Mouse (Mus musculus): ENCODE results near the gene Uqcrfs1. TPM values are rescaled to one million over a fixed set of nuclear protein-coding genes. Genes with fewer than 3 reads are reported as not detected.
A peak's percentile ranks its signal among the peaks of the same experiment; 100 is the strongest.

Uqcrfs1 gene
- 211 and 223 TPM in 2 replicates for total RNA-seq (2014; rRNA removed)
- 304 and 309 TPM in 2 replicates for polyA plus RNA-seq (2015; fragmentation: Nextera tagmentation; extraction: Ambion mirVana)

DNA sequence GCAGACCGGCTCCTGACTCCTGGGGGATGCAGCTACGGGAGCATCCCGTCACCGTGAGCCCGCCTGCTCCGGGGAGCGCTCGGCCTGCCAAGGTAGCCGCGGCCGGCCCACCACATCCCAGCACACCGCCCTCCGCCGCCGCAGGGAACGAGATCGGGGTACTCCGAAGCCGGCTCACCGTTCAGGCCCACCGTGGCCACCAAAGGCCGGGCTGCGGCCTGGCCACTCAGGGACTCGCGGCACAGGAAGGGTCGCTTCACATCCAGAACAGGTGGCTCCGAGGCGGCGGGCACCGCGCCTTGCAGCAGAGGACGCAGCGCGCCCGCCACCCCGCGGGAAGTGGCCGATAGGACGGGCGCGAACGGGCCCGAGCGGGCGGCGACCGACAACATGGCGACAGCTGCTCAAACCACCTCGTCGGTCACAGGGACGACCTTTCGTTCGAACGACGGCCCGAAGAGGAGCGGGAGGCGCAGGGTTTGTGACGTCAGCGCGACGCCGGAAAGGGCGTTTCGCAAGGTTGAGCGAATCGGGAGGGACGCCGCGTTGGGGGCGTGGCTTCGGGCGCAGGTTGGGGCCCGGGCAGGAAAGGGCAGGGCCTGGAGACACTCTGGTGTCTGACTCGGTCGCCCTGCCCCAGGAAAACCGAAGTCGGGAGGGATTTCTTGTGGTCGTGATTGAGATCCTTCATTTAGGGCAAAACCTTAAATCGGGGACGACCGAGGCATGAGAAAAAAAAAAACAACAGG lies at the start of gene Uqcrfs1:
Gene Uqcrfs1 (minus strand): TSS at position 507 of the 749 bp plus-strand sequence.
- H3K4me1 ChIP-seq (ENCODE audit: insufficient read depth): peaks cover 13% of the 10 kb centered on the region
- under 1% methylated on average over 81 of the region's 82 CpGs for WGBS
- no peak for TF ChIP-seq CTCF (IDR thresholded peaks at IDR 0.05; ENCODE audit: low read depth)

DNA sequence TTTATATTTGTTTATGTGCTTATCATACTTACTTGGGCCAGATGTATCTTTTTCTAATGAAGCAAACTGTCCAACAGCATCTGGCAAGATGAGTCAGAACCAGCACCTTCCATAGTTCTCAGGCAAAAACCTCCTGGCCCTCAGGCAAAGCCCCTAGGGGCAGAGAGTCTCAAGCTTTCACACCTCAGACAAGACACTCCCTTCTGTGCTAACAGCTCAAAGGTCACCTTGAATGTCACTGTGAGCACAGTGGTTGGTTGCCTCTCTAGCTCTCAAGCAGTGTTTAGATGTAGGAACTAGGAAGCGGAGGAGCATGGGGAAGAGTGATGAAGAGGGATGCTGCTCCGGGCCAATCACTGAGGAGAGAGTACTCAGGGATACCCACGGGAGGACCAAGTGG lies 40.6 kb upstream of the Uqcrfs1 start:
- Histone ChIP-seq H3K4me1 (ENCODE audit: insufficient read depth) (no peaks in the 10 kb centered on the region), H3K9me3 (ENCODE audit: low read length) (no peaks in the 10 kb centered on the region), H3K4me3 (ENCODE audit: low read depth, low read length) (no peak overlapping the region), H3K9ac (no peak overlapping the region), H3K27ac (ENCODE audit: low read depth, low read length) (no peak overlapping the region), H3K4me2 (ENCODE audit: low read depth) (no peak overlapping the region), H3K36me3 (ENCODE audit: insufficient read depth) (no peaks in the 10 kb centered on the region), H3K27me3 (ENCODE audit: insufficient read depth, low read length) (no peaks in the 10 kb centered on the region)
- ATAC-seq (no peak), DNase-seq (no peak)
- WGBS: 92% methylated on average over 3 of the region's 3 CpGs
- TF ChIP-seq CTCF (IDR thresholded peaks at IDR 0.05; ENCODE audit: low read depth): no peak

More for the DNA sequence above, at the start of gene Uqcrfs1:
- Histone ChIP-seq H3K27ac (ENCODE audit: low read depth, low read length) (peak within 1 kb of the TSS; percentile 79), H3K36me3 (ENCODE audit: insufficient read depth) (peaks cover 6% of the 10 kb centered on the region; the same call in 1 of the 2 replicates), H3K9ac (peak within 1 kb of the TSS; percentile 98), H3K27me3 (ENCODE audit: insufficient read depth, low read length) (no peaks in the 10 kb centered on the region), H3K4me2 (ENCODE audit: low read depth) (peak within 1 kb of the TSS; percentile 82), H3K4me3 (ENCODE audit: low read depth, low read length) (peak within 1 kb of the TSS; percentile 99), H3K9me3 (ENCODE audit: low read length) (no peaks in the 10 kb centered on the region)
- peak; percentile 97 for DNase-seq
- ATAC-seq: peak; percentile 99

DNA sequence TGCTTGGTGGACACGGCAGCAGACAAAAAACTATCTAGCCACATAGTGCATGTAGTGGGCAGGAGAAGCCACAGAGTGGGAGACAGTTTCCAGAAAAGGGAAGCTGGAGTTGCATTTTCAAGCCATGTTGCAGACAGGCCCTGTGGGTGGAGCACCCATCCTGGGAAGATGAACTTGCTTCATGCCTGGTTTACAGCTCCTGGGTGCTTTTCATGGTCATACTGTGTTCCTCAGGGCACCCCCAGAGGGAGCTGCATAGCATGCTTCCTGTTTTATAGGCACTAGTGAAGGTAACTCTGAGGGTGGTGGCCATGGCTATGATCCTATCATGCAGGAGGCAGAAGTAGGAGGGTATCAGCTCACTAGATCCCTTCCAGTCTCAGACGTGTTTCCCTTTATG lies 37.4 kb upstream of the Uqcrfs1 start:
- Histone ChIP-seq H3K9ac (no peak overlapping the region), H3K4me2 (ENCODE audit: low read depth) (no peak overlapping the region), H3K27ac (ENCODE audit: low read depth, low read length) (no peak overlapping the region), H3K9me3 (ENCODE audit: low read length) (no peaks in the 10 kb centered on the region), H3K4me3 (ENCODE audit: low read depth, low read length) (no peak overlapping the region), H3K36me3 (ENCODE audit: insufficient read depth) (no peaks in the 10 kb centered on the region), H3K4me1 (ENCODE audit: insufficient read depth) (no peaks in the 10 kb centered on the region), H3K27me3 (ENCODE audit: insufficient read depth, low read length) (no peaks in the 10 kb centered on the region)
- DNase-seq (no peak), ATAC-seq (no peak)
- no peak for TF ChIP-seq CTCF (IDR thresholded peaks at IDR 0.05; ENCODE audit: low read depth)
- 73% methylated on average over 2 of the region's 2 CpGs for WGBS

DNA sequence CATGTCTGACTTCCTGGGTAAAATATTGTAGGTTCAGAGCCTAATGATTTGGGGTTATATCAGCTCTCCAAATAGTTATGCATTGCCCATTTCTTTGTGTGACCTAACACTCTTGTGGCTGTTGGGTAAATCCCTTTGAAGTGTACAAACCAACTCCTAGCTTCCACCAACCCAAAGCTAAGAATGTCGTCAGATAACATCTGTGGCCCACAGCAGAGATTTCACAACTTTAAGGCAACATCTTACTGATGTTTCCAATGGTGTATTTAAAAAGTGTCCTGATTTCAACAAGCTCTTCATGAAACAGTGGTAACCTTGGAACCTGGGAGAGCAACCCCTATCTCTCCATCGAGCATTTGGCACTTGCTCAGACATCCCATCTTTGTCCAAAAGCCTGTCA lies 33.6 kb upstream of the Uqcrfs1 start:
- Histone ChIP-seq H3K27ac (ENCODE audit: low read depth, low read length) (no peak overlapping the region), H3K36me3 (ENCODE audit: insufficient read depth) (no peaks in the 10 kb centered on the region), H3K4me2 (ENCODE audit: low read depth) (no peak overlapping the region), H3K9me3 (ENCODE audit: low read length) (no peaks in the 10 kb centered on the region), H3K4me3 (ENCODE audit: low read depth, low read length) (no peak overlapping the region), H3K27me3 (ENCODE audit: insufficient read depth, low read length) (no peaks in the 10 kb centered on the region), H3K9ac (no peak overlapping the region), H3K4me1 (ENCODE audit: insufficient read depth) (no peaks in the 10 kb centered on the region)
- DNase-seq (no peak), ATAC-seq (no peak)
- whole genome bisulfite sequencing: 83% methylated on average over 2 of the region's 2 CpGs
- no peak for TF ChIP-seq CTCF (IDR thresholded peaks at IDR 0.05; ENCODE audit: low read depth)

DNA sequence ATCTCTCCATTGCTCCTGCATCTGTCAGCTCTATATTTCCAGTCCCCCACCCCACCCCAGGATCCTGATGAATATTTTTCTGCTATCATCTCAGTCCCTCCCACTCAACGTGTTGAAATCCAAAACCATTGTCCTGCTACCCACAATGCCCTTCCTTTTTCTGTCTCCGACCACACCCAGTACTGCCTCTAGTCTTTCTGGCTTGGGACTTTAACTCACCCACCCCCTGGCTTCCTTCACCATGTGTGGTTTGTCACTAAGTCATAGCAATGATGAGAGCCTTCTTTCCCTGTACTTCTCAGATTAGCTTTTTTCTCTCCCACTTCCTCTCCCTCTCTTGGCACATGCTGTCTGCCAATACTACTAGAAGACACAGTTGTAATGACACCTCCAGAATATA lies 31.7 kb upstream of the Uqcrfs1 start:
- H3K27me3 ChIP-seq (ENCODE audit: insufficient read depth, low read length): no peaks in the 10 kb centered on the region
- no peak overlapping the region for H3K9ac ChIP-seq
- DNase-seq: no peak
- no peaks in the 10 kb centered on the region for H3K9me3 ChIP-seq (ENCODE audit: low read length)
- no peak overlapping the region for H3K27ac ChIP-seq (ENCODE audit: low read depth, low read length)
- H3K36me3 ChIP-seq (ENCODE audit: insufficient read depth): no peaks in the 10 kb centered on the region
- H3K4me1 ChIP-seq (ENCODE audit: insufficient read depth): no peaks in the 10 kb centered on the region
- H3K4me3 ChIP-seq (ENCODE audit: low read depth, low read length): no peak overlapping the region
- WGBS: 67% methylated on average over 2 of the region's 2 CpGs
- H3K4me2 ChIP-seq (ENCODE audit: low read depth): no peak overlapping the region
- no peak for TF ChIP-seq CTCF (IDR thresholded peaks at IDR 0.05; ENCODE audit: low read depth)
- ATAC-seq: no peak

DNA sequence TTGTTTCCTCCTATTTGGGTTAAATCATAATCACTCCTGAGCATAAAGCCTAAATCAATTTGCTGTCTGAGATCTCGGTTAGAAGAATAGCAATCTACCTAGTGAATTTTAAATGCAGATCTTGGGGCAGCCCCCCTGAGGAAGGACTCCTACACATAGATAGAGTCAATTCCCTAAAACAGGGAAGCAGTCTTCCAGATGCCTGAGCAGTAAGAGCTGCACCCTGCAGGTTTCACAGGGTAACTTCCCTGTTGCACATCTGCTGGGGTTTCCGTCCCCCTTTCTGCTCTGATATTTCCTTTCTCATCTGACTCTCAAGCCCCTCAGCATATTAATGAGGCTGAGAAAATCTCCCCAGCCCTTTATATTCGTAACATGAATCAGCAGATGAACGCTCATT lies 27.8 kb upstream of the Uqcrfs1 start:
- no peak overlapping the region for H3K4me2 ChIP-seq (ENCODE audit: low read depth)
- H3K4me3 ChIP-seq (ENCODE audit: low read depth, low read length): no peak overlapping the region
- DNase-seq (no peak), ATAC-seq (no peak)
- no peaks in the 10 kb centered on the region for H3K9me3 ChIP-seq (ENCODE audit: low read length)
- no peak for TF ChIP-seq CTCF (IDR thresholded peaks at IDR 0.05; ENCODE audit: low read depth)
- H3K27ac ChIP-seq (ENCODE audit: low read depth, low read length): no peak overlapping the region
- 60% methylated on average over 4 of the region's 4 CpGs for WGBS
- no peak overlapping the region for H3K9ac ChIP-seq
- no peaks in the 10 kb centered on the region for H3K36me3 ChIP-seq (ENCODE audit: insufficient read depth)
- H3K4me1 ChIP-seq (ENCODE audit: insufficient read depth): no peaks in the 10 kb centered on the region
- no peaks in the 10 kb centered on the region for H3K27me3 ChIP-seq (ENCODE audit: insufficient read depth, low read length)

DNA sequence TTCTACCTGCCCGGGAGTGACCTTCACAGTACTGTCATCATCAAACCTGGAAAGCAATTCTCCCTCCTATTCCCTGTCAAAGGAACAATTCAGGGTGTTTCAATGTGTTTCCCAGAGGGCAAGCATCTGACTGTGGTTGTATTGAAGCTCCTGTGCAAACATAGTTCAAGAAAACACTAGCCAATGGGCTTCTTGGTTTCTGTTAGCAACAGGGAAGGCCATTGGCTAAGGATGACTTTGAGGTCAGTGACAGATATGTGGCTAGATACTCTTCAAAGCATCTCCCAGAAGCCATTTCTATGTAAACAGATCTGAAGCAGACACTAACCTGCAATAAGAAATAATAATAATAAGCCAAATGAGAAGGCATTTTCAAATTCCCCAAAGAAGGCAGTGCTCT lies 25.0 kb upstream of the Uqcrfs1 start:
- Histone ChIP-seq H3K27me3 (ENCODE audit: insufficient read depth, low read length) (no peaks in the 10 kb centered on the region), H3K4me3 (ENCODE audit: low read depth, low read length) (no peak overlapping the region), H3K27ac (ENCODE audit: low read depth, low read length) (no peak overlapping the region), H3K4me2 (ENCODE audit: low read depth) (no peak overlapping the region), H3K9ac (no peak overlapping the region), H3K4me1 (ENCODE audit: insufficient read depth) (no peaks in the 10 kb centered on the region), H3K9me3 (ENCODE audit: low read length) (no peaks in the 10 kb centered on the region), H3K36me3 (ENCODE audit: insufficient read depth) (no peaks in the 10 kb centered on the region)
- 94% methylated on average over 1 of the region's 1 CpGs for WGBS
- DNase-seq (no peak), ATAC-seq (no peak)
- no peak for TF ChIP-seq CTCF (IDR thresholded peaks at IDR 0.05; ENCODE audit: low read depth)
